Mouse (Mus musculus) MEL (cell line): Measurements from ENCODE around the gene Ssx2ip. TPM values are rescaled to one million over a fixed set of nuclear protein-coding genes. Genes with fewer than 3 reads are reported as not detected.

Experiments
- DNase-seq: peaks from one replicate; pipeline ENCODE4 v3.0.0; 2011; ENCODE audit warnings: low read depth, low spot score
- H3K27ac ChIP-seq: 2 replicates; pipeline ENCODE4 v1.5.1; 2012; ENCODE audit warnings: low read depth, mild to moderate bottlenecking, control low read depth, low read length, moderate library complexity; ENCODE audit not compliant: control insufficient read depth
- H3K27me3 ChIP-seq, 2 experiments: fragments of 150-350 bp in 1 of 2; sonication (generic) in 1 of 2; 2 replicates each; pipeline ENCODE4 v1.6.1; 2012; ENCODE audit warnings: low read length in 2 of 2, mild to moderate bottlenecking in 2 of 2, improper control_type of control experiment in 1 of 2, moderate library complexity in 1 of 2; ENCODE audit not compliant: insufficient read depth in 2 of 2, control insufficient read depth in 1 of 2
- H3K36me3 ChIP-seq, 2 experiments: 2 replicates each; pipeline ENCODE4 v1.6.1; 2012 to 2014; ENCODE audit warnings: low read length in 2 of 2, improper control_type of control experiment in 1 of 2, inconsistent platforms in 1 of 2, mild to moderate bottlenecking in 1 of 2; ENCODE audit not compliant: insufficient read depth in 2 of 2, control insufficient read depth in 1 of 2
- H3K4me1 ChIP-seq, 2 experiments: fragments of 150-350 bp in 1 of 2; sonication (generic) in 1 of 2; 2 replicates each; pipeline ENCODE4 v1.6.1; 2012; ENCODE audit warnings: low read length in 2 of 2, improper control_type of control experiment in 1 of 2, mild to moderate bottlenecking in 1 of 2; ENCODE audit not compliant: insufficient read depth in 2 of 2, control insufficient read depth in 1 of 2
- H3K4me3 ChIP-seq, 2 experiments: fragments of 150-350 bp in 1 of 2; sonication (generic) in 1 of 2; 2 replicates each; pipeline ENCODE4 v1.5.1; 2012; ENCODE audit warnings: low read depth in 2 of 2, low read length in 2 of 2, mild to moderate bottlenecking in 2 of 2, moderate library complexity in 2 of 2, control low read depth in 1 of 2, improper control_type of control experiment in 1 of 2; ENCODE audit not compliant: control insufficient read depth in 1 of 2, insufficient read depth in 1 of 2
- H3K79me2 ChIP-seq: 2 replicates; pipeline ENCODE4 v1.6.1; 2012; ENCODE audit warnings: mild to moderate bottlenecking, low read length, moderate library complexity; ENCODE audit not compliant: control insufficient read depth, poor library complexity, insufficient read depth
- H3K9ac ChIP-seq: 2 replicates; pipeline ENCODE4 v1.6.1; 2012; ENCODE audit warnings: low read depth, mild to moderate bottlenecking, control low read depth, low read length, moderate library complexity; ENCODE audit not compliant: control insufficient read depth, poor library complexity, severe bottlenecking
- H3K9me3 ChIP-seq: fragments of 150-350 bp; sonication (generic); replicated peaks from 2 replicates; pipeline ENCODE4 v1.6.1; 2012; ENCODE audit warnings: mild to moderate bottlenecking, low read length, improper control_type of control experiment, moderate library complexity; ENCODE audit not compliant: insufficient read depth
- BHLHE40 ChIP-seq: IDR thresholded peaks from 2 replicates; pipeline ENCODE4 v1.6.1; 2012; ENCODE audit warnings: low read depth, mild to moderate bottlenecking, inconsistent platforms, low read length, improper control_type of control experiment, borderline replicate concordance
- CHD1 ChIP-seq: IDR thresholded peaks from 2 replicates; pipeline ENCODE4 v1.6.1; 2012; ENCODE audit warnings: low read depth, mild to moderate bottlenecking, inconsistent platforms, low read length, improper control_type of control experiment
- CTCF ChIP-seq, 3 experiments: IDR thresholded peaks in 2 of 3; conservative IDR thresholded peaks in 1 of 3; 2 replicates each; pipeline ENCODE4 v1.5.1; 2011 to 2012; ENCODE audit warnings: low read length in 3 of 3, low read depth in 2 of 3, mild to moderate bottlenecking in 2 of 3, improper control_type of control experiment in 1 of 3, inconsistent platforms in 1 of 3, mixed read lengths in 1 of 3, moderate library complexity in 1 of 3; ENCODE audit not compliant: control insufficient read depth in 1 of 3, insufficient read depth in 1 of 3, poor library complexity in 1 of 3, severe bottlenecking in 1 of 3
- ELF1 ChIP-seq: IDR thresholded peaks from 2 replicates; pipeline ENCODE4 v1.6.1; 2014; ENCODE audit warnings: low read depth, mild to moderate bottlenecking, inconsistent platforms, low read length, improper control_type of control experiment, moderate library complexity
- ETS1 ChIP-seq: IDR thresholded peaks from 2 replicates; pipeline ENCODE4 v1.6.1; 2012; ENCODE audit warnings: low read depth, mild to moderate bottlenecking, inconsistent platforms, low read length, improper control_type of control experiment, moderate library complexity
- GABPA ChIP-seq: IDR thresholded peaks from 2 replicates; pipeline ENCODE4 v1.6.1; 2012; ENCODE audit warnings: low read depth, mild to moderate bottlenecking, inconsistent platforms, low read length, improper control_type of control experiment, moderate library complexity
- GATA1 ChIP-seq: IDR thresholded peaks from 2 replicates; pipeline ENCODE4 v1.6.1; 2011; ENCODE audit warnings: low read depth, low read length, improper control_type of control experiment
- HCFC1 ChIP-seq: IDR thresholded peaks from 2 replicates; pipeline ENCODE4 v1.6.1; 2012; ENCODE audit warnings: low read depth, mild to moderate bottlenecking, inconsistent platforms, low read length, improper control_type of control experiment, moderate library complexity
- JUND ChIP-seq: IDR thresholded peaks from 2 replicates; pipeline ENCODE4 v1.6.1; 2011; ENCODE audit warnings: low read depth, mild to moderate bottlenecking, improper control_type of control experiment, low read length
- MAFK ChIP-seq: IDR thresholded peaks from 2 replicates; pipeline ENCODE4 v1.6.1; 2011; ENCODE audit warnings: low read depth, mild to moderate bottlenecking, low read length, improper control_type of control experiment, borderline replicate concordance
- MAZ ChIP-seq: IDR thresholded peaks from 2 replicates; pipeline ENCODE4 v1.6.1; 2012; ENCODE audit warnings: low read depth, mild to moderate bottlenecking, inconsistent platforms, low read length, improper control_type of control experiment
- MXI1 ChIP-seq: IDR thresholded peaks from 2 replicates; pipeline ENCODE4 v1.6.1; 2011; ENCODE audit warnings: mild to moderate bottlenecking, low read depth, low read length, improper control_type of control experiment
- MYB ChIP-seq: IDR thresholded peaks from 2 replicates; pipeline ENCODE4 v1.6.1; 2011; ENCODE audit warnings: mild to moderate bottlenecking, low read depth, low read length, improper control_type of control experiment
- MYC ChIP-seq: IDR thresholded peaks from 2 replicates; pipeline ENCODE4 v1.6.1; 2011; ENCODE audit warnings: low read depth, mild to moderate bottlenecking, low read length, improper control_type of control experiment, moderate library complexity
- NELFE ChIP-seq: IDR thresholded peaks from 2 replicates; pipeline ENCODE4 v1.6.1; 2011; ENCODE audit warnings: low read depth, low read length, improper control_type of control experiment
- NRF1 ChIP-seq: IDR thresholded peaks from 2 replicates; pipeline ENCODE4 v1.6.1; 2014; ENCODE audit warnings: low read depth, mild to moderate bottlenecking, inconsistent platforms, low read length, improper control_type of control experiment, moderate library complexity; ENCODE audit not compliant: poor library complexity, insufficient read depth, severe bottlenecking
- POLR2A ChIP-seq, 2 experiments: IDR thresholded peaks; 2 replicates each; pipeline ENCODE4 v1.6.1; 2011 to 2012; ENCODE audit warnings: low read length in 2 of 2, mild to moderate bottlenecking in 2 of 2, control low read depth in 1 of 2, improper control_type of control experiment in 1 of 2, low read depth in 1 of 2, moderate library complexity in 1 of 2; ENCODE audit not compliant: control insufficient read depth in 1 of 2, insufficient read depth in 1 of 2, poor library complexity in 1 of 2
- POLR2AphosphoS2 ChIP-seq: IDR thresholded peaks from 2 replicates; pipeline ENCODE4 v1.6.1; 2011; ENCODE audit warnings: low read length, improper control_type of control experiment
- POLR2AphosphoS5 ChIP-seq: IDR thresholded peaks from 2 replicates; pipeline ENCODE4 v1.6.1; 2012; ENCODE audit warnings: low read depth, borderline replicate concordance, mild to moderate bottlenecking, inconsistent platforms, low read length, moderate library complexity, mixed read lengths
- SIN3A ChIP-seq: IDR thresholded peaks from 2 replicates; pipeline ENCODE4 v1.6.1; 2012; ENCODE audit warnings: low read length, improper control_type of control experiment, inconsistent platforms
- TAL1 ChIP-seq: IDR thresholded peaks from 2 replicates; pipeline ENCODE4 v1.6.1; 2012; ENCODE audit warnings: mild to moderate bottlenecking, inconsistent platforms, low read length, moderate library complexity, mixed read lengths
- TBP ChIP-seq: IDR thresholded peaks from 2 replicates; pipeline ENCODE4 v1.8.0; 2011; ENCODE audit warnings: low read depth, low read length, improper control_type of control experiment
- TCF12 ChIP-seq: IDR thresholded peaks from 2 replicates; pipeline ENCODE4 v1.6.1; 2014; ENCODE audit warnings: low read depth, mild to moderate bottlenecking, inconsistent platforms, low read length, improper control_type of control experiment, moderate library complexity
- UBTF ChIP-seq: IDR thresholded peaks from 2 replicates; pipeline ENCODE4 v1.6.1; 2012; ENCODE audit warnings: low read depth, mild to moderate bottlenecking, inconsistent platforms, low read length, improper control_type of control experiment, moderate library complexity, borderline replicate concordance; ENCODE audit not compliant: insufficient read depth
- USF1 ChIP-seq: IDR thresholded peaks from 2 replicates; pipeline ENCODE4 v1.6.1; 2014; ENCODE audit warnings: low read depth, mild to moderate bottlenecking, inconsistent platforms, low read length, improper control_type of control experiment, moderate library complexity
- USF2 ChIP-seq, 2 experiments: IDR thresholded peaks; 2 replicates each; pipeline ENCODE4 v1.6.1; 2011 to 2012; ENCODE audit warnings: improper control_type of control experiment in 2 of 2, low read length in 2 of 2, borderline replicate concordance in 1 of 2, inconsistent platforms in 1 of 2, low read depth in 1 of 2, mild to moderate bottlenecking in 1 of 2; ENCODE audit not compliant: insufficient read depth in 1 of 2
- ZKSCAN1 ChIP-seq: IDR thresholded peaks from 2 replicates; pipeline ENCODE4 v1.6.1; 2012; ENCODE audit warnings: low read depth, mild to moderate bottlenecking, inconsistent platforms, low read length, improper control_type of control experiment, moderate library complexity
- ZMIZ1 ChIP-seq: IDR thresholded peaks from 2 replicates; pipeline ENCODE4 v1.6.1; 2012; ENCODE audit warnings: low read depth, mild to moderate bottlenecking, inconsistent platforms, low read length, improper control_type of control experiment, moderate library complexity
- polyA plus RNA-seq, 2 experiments: library from polyadenylated mRNA; stranded (reverse) in 1 of 2; unstranded in 1 of 2; fragments of >175 nt in 1 of 2; fragments of >200 nt in 1 of 2; gene quantifications; 2 replicates each; pipeline versions ENCODE4 v1.2.1 to v1.2.4; 2012; ENCODE audit warnings: low replicate concordance in 2 of 2, low read depth in 1 of 2; ENCODE audit not compliant: insufficient read length in 2 of 2, insufficient read depth in 1 of 2, missing spikeins in 1 of 2
- total RNA-seq: library from RNA; depleted of rRNA; stranded (reverse); fragments of 300-350 nt; gene quantifications from 2 replicates; pipeline ENCODE4 v1.2.3, GENCODE M21; 2012; rRNA removed

Gene Ssx2ip
- total RNA-seq (52.1 and 54.8 TPM in 2 replicates), polyA plus RNA-seq (100 to 1,000 TPM in 1 of 2 experiments, 10 to 100 TPM in 1; 70.0 to 270 TPM)

DNA sequence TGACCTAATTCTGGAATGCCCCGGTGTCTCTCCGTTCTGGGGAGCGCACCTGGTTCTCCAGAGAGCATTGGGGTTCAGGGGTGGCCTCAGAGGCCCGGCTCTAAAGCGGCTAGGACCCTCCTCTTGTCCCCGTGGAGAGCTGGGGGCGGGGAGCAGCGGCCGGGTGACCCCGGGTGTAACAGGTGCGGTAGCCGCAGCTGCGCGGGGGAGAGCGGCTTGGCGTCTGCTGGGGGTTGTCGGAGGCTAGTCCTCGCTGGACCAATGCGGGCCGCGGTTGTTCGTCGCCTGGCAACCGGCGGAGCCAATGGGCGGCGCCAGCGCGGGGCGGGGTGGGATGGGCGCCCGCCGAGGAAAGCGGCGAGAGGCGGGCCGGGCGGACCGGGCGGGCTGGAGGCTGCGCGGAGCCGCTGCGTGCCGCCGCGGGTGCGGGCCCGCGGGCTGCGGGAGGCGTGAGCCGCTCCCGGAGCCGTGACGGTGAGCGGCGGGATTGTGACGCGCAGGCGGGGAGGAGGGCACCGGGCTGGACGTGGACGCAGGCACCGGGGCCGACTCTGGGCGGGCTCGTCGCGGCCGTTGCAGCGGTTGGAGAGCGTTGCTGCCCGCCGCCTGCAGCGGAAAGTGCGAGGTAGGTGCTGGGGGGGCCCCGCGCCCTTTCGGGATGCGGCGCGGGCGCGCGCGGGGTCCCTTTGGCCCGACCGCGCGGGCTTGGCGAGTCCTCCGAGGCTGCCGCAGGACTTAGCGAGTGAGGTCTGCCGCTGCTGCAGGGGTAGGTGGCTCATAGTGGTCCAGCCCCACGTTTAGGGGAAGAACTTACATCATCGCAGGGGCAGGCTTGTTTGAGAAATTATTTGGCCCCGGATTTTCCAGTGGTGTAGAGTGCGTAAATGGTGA lies at the start of gene Ssx2ip:
Gene Ssx2ip, plus strand, starts transcription at position 332 of the 891 bp plus-strand sequence.
- peak within 1 kb of the TSS; percentile 87 for H3K9ac ChIP-seq
- peak; percentile 92 for DNase-seq
- peaks cover 1 to 13% of the 10 kb centered on the region in 2 experiments; a peak in 3 of 4 replicates for H3K36me3 ChIP-seq
- peaks cover 47% of the 10 kb centered on the region for H3K79me2 ChIP-seq
- H3K9me3 ChIP-seq = no peaks in the 10 kb centered on the region
- TF ChIP-seq SIN3A (peak; percentile 77), POLR2AphosphoS2 (no peak), HCFC1 (peak; percentile 75), ELF1 (peak; percentile 57; the same call in 1 of the 2 replicates), TBP (no peak), ETS1 (0 out of 2 replicates have a peak, but pooled peaks have one; percentile 12), UBTF (0 out of 2 replicates have a peak, but pooled peaks have one; percentile 33), MYB (peak; percentile 89), MAZ (peak; percentile 86; the same call in 1 of the 2 replicates), CHD1 (peak; percentile 93), TAL1 (no peak), NRF1 (peak; percentile 65), NELFE (peak; percentile 67), USF1 (peak; percentile 18; the same call in 1 of the 2 replicates), POLR2A (IDR thresholded peaks at IDR 0.05; ENCODE audit: control insufficient read depth in 1 of 2, insufficient read depth in 1 of 2, low read depth in 1 of 2, low read length in 2 of 2, poor library complexity in 1 of 2) (peak; percentile 59 to 73; a peak in 3 of 4 replicates), TCF12 (peak; percentile 62; the same call in 1 of the 2 replicates)
- H3K27ac ChIP-seq = peak within 1 kb of the TSS; percentile 91
- H3K4me3 ChIP-seq = peak within 1 kb of the TSS; percentile 89 to 95
- peaks cover 0 to 2% of the 10 kb centered on the region in 2 experiments; a peak in 3 of 4 replicates for H3K27me3 ChIP-seq
- H3K4me1 ChIP-seq = peaks cover 3 to 19% of the 10 kb centered on the region in 2 experiments

GRCm38 (mm10) chr3:146355146-146355545 lies 49.3 kb upstream of the Ssx2ip start:
- Histone ChIP-seq H3K27ac (no peak overlapping the region), H3K36me3 (no peaks in the 10 kb centered on the region), H3K4me3 (no peak overlapping the region), H3K4me1 (no peaks in the 10 kb centered on the region), H3K79me2 (no peaks in the 10 kb centered on the region), H3K9me3 (no peaks in the 10 kb centered on the region), H3K9ac (no peak overlapping the region), H3K27me3 (no peaks in the 10 kb centered on the region)
- no peak for DNase-seq
- no peak for TF ChIP-seq GATA1
- TF ChIP-seq MAFK = no peak
- no peak for TF ChIP-seq ZMIZ1
- no peak for TF ChIP-seq MAZ
- TF ChIP-seq ZKSCAN1 = no peak
- no peak for TF ChIP-seq TCF12
- TF ChIP-seq JUND = no peak
- no peak for TF ChIP-seq HCFC1
- TF ChIP-seq CHD1 = no peak
- TF ChIP-seq USF2 (IDR thresholded peaks at IDR 0.05; ENCODE audit: borderline replicate concordance in 1 of 2, insufficient read depth in 1 of 2, low read depth in 1 of 2, low read length in 2 of 2) = no peak
- TF ChIP-seq CTCF (IDR thresholded peaks at IDR 0.05 in 2 of 3, conservative IDR thresholded peaks at IDR 0.05 in 1 of 3; ENCODE audit: control insufficient read depth in 1 of 3, insufficient read depth in 1 of 3, low read depth in 2 of 3, low read length in 3 of 3, poor library complexity in 1 of 3, severe bottlenecking in 1 of 3) = no peak
- TF ChIP-seq TAL1 = no peak
- no peak for TF ChIP-seq GABPA
- TF ChIP-seq ELF1 = no peak
- TF ChIP-seq BHLHE40 = no peak
- no peak for TF ChIP-seq MYC
- no peak for TF ChIP-seq MXI1
- no peak for TF ChIP-seq SIN3A
- no peak for TF ChIP-seq POLR2AphosphoS5
